Mouse (Mus musculus) liver, adult 2 months (tissue): ENCODE measurements around the gene Cdk19.
A peak's percentile ranks its signal among the peaks of the same experiment; 100 is the strongest.

Experiments
- CTCF ChIP-seq: fragments of 200-500 bp; IDR thresholded peaks from 2 replicates; pipeline ENCODE4 v1.5.1; 2011; ENCODE audit warnings: low read depth, low read length, control low read depth
- POLR2A ChIP-seq: fragments of 200-500 bp; IDR thresholded peaks from 2 replicates; pipeline ENCODE4 v1.6.1; 2011; ENCODE audit warnings: low read length, control low read depth; ENCODE audit not compliant: insufficient read depth; ENCODE audit errors: extremely low read depth

GRCm38 (mm10) chr10:40524991-40525390, 185.6 kb downstream of the Cdk19 start:
- TF ChIP-seq POLR2A, result no peak
- peak; percentile 59 for TF ChIP-seq CTCF
